Mouse (Mus musculus) lung, adult 2 months (tissue): ENCODE data around the gene Alk.

Experiments
- CTCF ChIP-seq: fragments of 200-500 bp; IDR thresholded peaks from 2 replicates; pipeline ENCODE4 v1.5.1; 2011; ENCODE audit warnings: mild to moderate bottlenecking, low read length, control low read depth; ENCODE audit not compliant: insufficient read depth
- POLR2A ChIP-seq: fragments of 200-500 bp; IDR thresholded peaks from 2 replicates; pipeline ENCODE4 v1.6.1; 2011; ENCODE audit warnings: low read depth, mild to moderate bottlenecking, control low read depth, low read length, borderline replicate concordance; ENCODE audit errors: extremely low read depth

DNA sequence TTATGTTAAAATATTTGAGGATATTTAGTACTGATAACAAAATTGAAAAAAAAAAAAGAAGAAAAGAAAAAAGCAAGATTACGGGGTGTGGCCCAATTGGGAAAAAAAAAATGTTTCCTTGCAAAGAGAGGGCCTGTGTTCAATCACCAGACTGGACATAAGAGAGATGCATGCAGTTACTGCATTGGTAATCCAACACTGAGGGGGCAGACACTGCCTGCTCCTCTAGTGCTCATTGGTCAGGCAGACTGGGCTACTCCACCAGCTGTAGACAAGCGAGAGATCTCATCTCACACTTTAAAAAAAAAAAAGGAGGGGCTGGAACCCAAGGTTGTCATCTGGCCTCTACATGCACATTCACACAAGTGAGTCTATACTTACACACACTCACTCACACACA, 199.6 kb downstream of the Alk start:
- no peak for TF ChIP-seq CTCF
- no peak for TF ChIP-seq POLR2A
